Mouse (Mus musculus): ENCODE data around the gene Ppp2r3a. TPM values are rescaled to one million over a fixed set of nuclear protein-coding genes. Genes with fewer than 3 reads are reported as not detected.

Gene Ppp2r3a
- total RNA-seq, 2 experiments from 2014 or later, result 192 to 202 TPM

Other genes with a start within 250 kb of the Ppp2r3a start
- gene Pccb, start 216.9 kb downstream of the Ppp2r3a start, total RNA-seq (2021), result 10 to 100 TPM; 48.7 to 57.5 TPM
- 10 to 100 TPM; 21.0 to 21.9 TPM for gene Msl2, start 177.7 kb downstream of the Ppp2r3a start, total RNA-seq (2021)